Mouse (Mus musculus): ENCODE results near the gene Pex5. TPM values are rescaled to one million over a fixed set of nuclear protein-coding genes. Genes with fewer than 3 reads are reported as not detected.

The Pex5 gene
- 69.4 and 70.3 TPM in 2 replicates for polyA plus RNA-seq (2016; fragmentation: Nextera tagmentation; extraction: Ambion mirVana)

- no peaks in the 10 kb centered on the region for H3K27me3 ChIP-seq (replicated peaks)
- H3K36me3 ChIP-seq, result peaks cover 14% of the 10 kb centered on the region
- H3K9ac ChIP-seq, result peak within 1 kb of the TSS; percentile 88
- peak within 1 kb of the TSS; percentile 57 for H3K27ac ChIP-seq
- peak; percentile 96 for ATAC-seq (ENCODE audit: low FRiP score, low read depth)
- 1% methylated on average over 36 of the region's 36 CpGs for WGBS
- H3K4me3 ChIP-seq, result peak within 1 kb of the TSS; percentile 95
- peaks cover 13% of the 10 kb centered on the region for H3K4me1 ChIP-seq
- peak within 1 kb of the TSS; percentile 70 for H3K4me2 ChIP-seq (replicated peaks)
- H3K9me3 ChIP-seq, result no peaks in the 10 kb centered on the region
These were observed at the start of gene Pex5 for GRCm38 (mm10) chr6:124414927-124415325. Gene Pex5 (minus strand): TSS chr6:124415067.

- Histone ChIP-seq H3K9ac (peak overlapping the region; percentile 70), H3K4me3 (peak overlapping the region; percentile 51), H3K9me3 (no peaks in the 10 kb centered on the region), H3K27ac (peak overlapping the region; percentile 11; the same call in 1 of the 2 replicates), H3K4me1 (peaks cover 15% of the 10 kb centered on the region; the same call in 1 of the 2 replicates), H3K36me3 (peaks cover 4% of the 10 kb centered on the region; the same call in 1 of the 2 replicates), H3K4me2 (replicated peaks) (peak overlapping the region; percentile 78), H3K27me3 (replicated peaks) (no peaks in the 10 kb centered on the region)
- peak; percentile 35 for ATAC-seq (ENCODE audit: low FRiP score, low read depth)
- WGBS, result 21% methylated on average over 8 of the region's 8 CpGs
These were observed 49.0 kb upstream of the Pex5 start for GRCm38 (mm10) chr6:124463881-124464291.

GRCm38 (mm10) chr6:124459388-124459787 lies 44.5 kb upstream of the Pex5 start:
- Histone ChIP-seq H3K27me3 (replicated peaks) (no peaks in the 10 kb centered on the region), H3K27ac (no peak overlapping the region), H3K4me2 (replicated peaks) (no peak overlapping the region), H3K4me3 (no peak overlapping the region), H3K9ac (no peak overlapping the region), H3K36me3 (peaks cover 14% of the 10 kb centered on the region; the same call in 1 of the 2 replicates), H3K9me3 (no peaks in the 10 kb centered on the region), H3K4me1 (peaks cover 10% of the 10 kb centered on the region; the same call in 1 of the 2 replicates)
- WGBS, result 89% methylated on average over 4 of the region's 4 CpGs
- no peak for ATAC-seq (ENCODE audit: low FRiP score, low read depth)

- Histone ChIP-seq H3K4me2 (replicated peaks) (no peak overlapping the region), H3K4me3 (no peak overlapping the region), H3K36me3 (peaks cover 14% of the 10 kb centered on the region; the same call in 1 of the 2 replicates), H3K27ac (no peak overlapping the region), H3K9me3 (no peaks in the 10 kb centered on the region), H3K27me3 (replicated peaks) (no peaks in the 10 kb centered on the region), H3K4me1 (peaks cover 8% of the 10 kb centered on the region; the same call in 1 of the 2 replicates), H3K9ac (no peak overlapping the region)
- 89% methylated on average over 11 of the region's 11 CpGs for WGBS
- ATAC-seq (ENCODE audit: low FRiP score, low read depth), result no peak
These were observed 43.6 kb upstream of the Pex5 start for GRCm38 (mm10) chr6:124458505-124458904.

GRCm38 (mm10) chr6:124457827-124458226 lies 43.0 kb upstream of the Pex5 start:
- Histone ChIP-seq H3K4me3 (no peak overlapping the region), H3K9ac (no peak overlapping the region), H3K27ac (no peak overlapping the region), H3K4me1 (peaks cover 3% of the 10 kb centered on the region; the same call in 1 of the 2 replicates), H3K4me2 (replicated peaks) (no peak overlapping the region), H3K27me3 (replicated peaks) (no peaks in the 10 kb centered on the region), H3K9me3 (no peaks in the 10 kb centered on the region), H3K36me3 (peaks cover 14% of the 10 kb centered on the region; the same call in 1 of the 2 replicates)
- ATAC-seq (ENCODE audit: low FRiP score, low read depth), result no peak
- WGBS, result 92% methylated on average over 5 of the region's 5 CpGs

- WGBS, result 95% methylated on average over 5 of the region's 5 CpGs
- no peaks in the 10 kb centered on the region for H3K27me3 ChIP-seq (replicated peaks)
- ATAC-seq (ENCODE audit: low FRiP score, low read depth), result no peak
- no peak overlapping the region for H3K9ac ChIP-seq
- H3K4me3 ChIP-seq, result no peak overlapping the region
- no peak overlapping the region for H3K4me2 ChIP-seq (replicated peaks)
- no peaks in the 10 kb centered on the region for H3K4me1 ChIP-seq
- peaks cover 14% of the 10 kb centered on the region; the same call in 1 of the 2 replicates for H3K36me3 ChIP-seq
- H3K9me3 ChIP-seq, result no peaks in the 10 kb centered on the region
- H3K27ac ChIP-seq, result no peak overlapping the region
These were observed 41.4 kb upstream of the Pex5 start for GRCm38 (mm10) chr6:124456243-124456642.

GRCm38 (mm10) chr6:124453756-124454155 lies 38.9 kb upstream of the Pex5 start:
- H3K36me3 ChIP-seq, result peaks cover 21% of the 10 kb centered on the region
- H3K27ac ChIP-seq, result no peak overlapping the region
- WGBS, result 43% methylated on average over 4 of the region's 4 CpGs
- no peaks in the 10 kb centered on the region for H3K4me1 ChIP-seq
- H3K4me2 ChIP-seq (replicated peaks), result no peak overlapping the region
- no peak overlapping the region for H3K9ac ChIP-seq
- no peaks in the 10 kb centered on the region for H3K27me3 ChIP-seq (replicated peaks)
- peak; percentile 38; the same call in 1 of the 2 replicates for ATAC-seq (ENCODE audit: low FRiP score, low read depth)
- no peak overlapping the region for H3K4me3 ChIP-seq
- H3K9me3 ChIP-seq, result no peaks in the 10 kb centered on the region

- H3K9me3 ChIP-seq, result no peaks in the 10 kb centered on the region
- 68% methylated on average over 3 of the region's 3 CpGs for WGBS
These were observed 37.1 kb upstream of the Pex5 start for GRCm38 (mm10) chr6:124451995-124452394.

GRCm38 (mm10) chr6:124449668-124450383 lies 35.0 kb upstream of the Pex5 start:
- no peak overlapping the region for H3K9ac ChIP-seq
- H3K27ac ChIP-seq, result no peak overlapping the region
- H3K4me1 ChIP-seq, result no peaks in the 10 kb centered on the region
- peaks cover 11% of the 10 kb centered on the region for H3K36me3 ChIP-seq
- no peaks in the 10 kb centered on the region for H3K9me3 ChIP-seq
- H3K4me3 ChIP-seq, result no peak overlapping the region
- no peak for ATAC-seq (ENCODE audit: low FRiP score, low read depth)
- H3K27me3 ChIP-seq (replicated peaks), result no peaks in the 10 kb centered on the region
- H3K4me2 ChIP-seq (replicated peaks), result no peak overlapping the region
- WGBS, result 86% methylated on average over 18 of the region's 18 CpGs

More at GRCm38 (mm10) chr6:124451995-124452394, 37.1 kb upstream of the Pex5 start:
- Histone ChIP-seq H3K27ac (no peak overlapping the region), H3K27me3 (replicated peaks) (no peaks in the 10 kb centered on the region), H3K4me2 (replicated peaks) (no peak overlapping the region), H3K9ac (no peak overlapping the region), H3K4me1 (no peaks in the 10 kb centered on the region), H3K36me3 (peaks cover 11% of the 10 kb centered on the region), H3K4me3 (no peak overlapping the region)
- ATAC-seq (ENCODE audit: low FRiP score, low read depth), result no peak

GRCm38 (mm10) chr6:124448959-124449667 lies 34.2 kb upstream of the Pex5 start:
- H3K27ac ChIP-seq, result no peak overlapping the region
- no peaks in the 10 kb centered on the region for H3K4me1 ChIP-seq
- H3K27me3 ChIP-seq (replicated peaks), result no peaks in the 10 kb centered on the region
- H3K9ac ChIP-seq, result no peak overlapping the region
- H3K9me3 ChIP-seq, result no peaks in the 10 kb centered on the region
- peaks cover 15% of the 10 kb centered on the region for H3K36me3 ChIP-seq
- no peak overlapping the region for H3K4me2 ChIP-seq (replicated peaks)
- ATAC-seq (ENCODE audit: low FRiP score, low read depth), result no peak
- H3K4me3 ChIP-seq, result no peak overlapping the region
- 93% methylated on average over 16 of the region's 16 CpGs for WGBS

- Histone ChIP-seq H3K4me3 (no peak overlapping the region), H3K27me3 (replicated peaks) (no peaks in the 10 kb centered on the region), H3K36me3 (peaks cover 17% of the 10 kb centered on the region), H3K27ac (no peak overlapping the region), H3K4me1 (no peaks in the 10 kb centered on the region), H3K9ac (no peak overlapping the region), H3K4me2 (replicated peaks) (no peak overlapping the region), H3K9me3 (no peaks in the 10 kb centered on the region)
- ATAC-seq (ENCODE audit: low FRiP score, low read depth), result no peak; the same call in 1 of the 2 replicates
- 76% methylated on average over 10 of the region's 10 CpGs for WGBS
These were observed 33.5 kb upstream of the Pex5 start for GRCm38 (mm10) chr6:124448186-124448852.

- H3K4me1 ChIP-seq, result no peaks in the 10 kb centered on the region
- no peaks in the 10 kb centered on the region for H3K27me3 ChIP-seq (replicated peaks)
- H3K27ac ChIP-seq, result no peak overlapping the region
- WGBS, result 91% methylated on average over 2 of the region's 2 CpGs
- no peak overlapping the region for H3K9ac ChIP-seq
- H3K4me3 ChIP-seq, result no peak overlapping the region
- no peak overlapping the region for H3K4me2 ChIP-seq (replicated peaks)
- peaks cover 17% of the 10 kb centered on the region for H3K36me3 ChIP-seq
- no peak for ATAC-seq (ENCODE audit: low FRiP score, low read depth)
- no peaks in the 10 kb centered on the region for H3K9me3 ChIP-seq
These were observed 32.5 kb upstream of the Pex5 start for GRCm38 (mm10) chr6:124447356-124447755.

Measured in neural tube, embryonic 12.5 days (tissue).